Mouse (Mus musculus) NIH3T3 (cell line): ENCODE measurements at regions not wholly inside any gene's neighbourhood (a gene's known extent, or its start where the extent isn't known, plus 50 kb on each side); places are given as distances from the start of the nearest gene placed in this dataset.

Experiments used
- DNase-seq: peaks from one replicate; pipeline ENCODE4 v3.0.0-alpha.2; 2012; ENCODE audit warnings: low read depth

GRCm38 (mm10) chr13:71148491-71149302, 307.1 kb upstream of the Adamts16 start:
- no peak for DNase-seq

- no peak for DNase-seq
These were observed 305.3 kb upstream of the Adamts16 start for GRCm38 (mm10) chr13:71146859-71147443.

GRCm38 (mm10) chr13:71138745-71139312, 297.2 kb upstream of the Adamts16 start:
- no peak for DNase-seq

DNA sequence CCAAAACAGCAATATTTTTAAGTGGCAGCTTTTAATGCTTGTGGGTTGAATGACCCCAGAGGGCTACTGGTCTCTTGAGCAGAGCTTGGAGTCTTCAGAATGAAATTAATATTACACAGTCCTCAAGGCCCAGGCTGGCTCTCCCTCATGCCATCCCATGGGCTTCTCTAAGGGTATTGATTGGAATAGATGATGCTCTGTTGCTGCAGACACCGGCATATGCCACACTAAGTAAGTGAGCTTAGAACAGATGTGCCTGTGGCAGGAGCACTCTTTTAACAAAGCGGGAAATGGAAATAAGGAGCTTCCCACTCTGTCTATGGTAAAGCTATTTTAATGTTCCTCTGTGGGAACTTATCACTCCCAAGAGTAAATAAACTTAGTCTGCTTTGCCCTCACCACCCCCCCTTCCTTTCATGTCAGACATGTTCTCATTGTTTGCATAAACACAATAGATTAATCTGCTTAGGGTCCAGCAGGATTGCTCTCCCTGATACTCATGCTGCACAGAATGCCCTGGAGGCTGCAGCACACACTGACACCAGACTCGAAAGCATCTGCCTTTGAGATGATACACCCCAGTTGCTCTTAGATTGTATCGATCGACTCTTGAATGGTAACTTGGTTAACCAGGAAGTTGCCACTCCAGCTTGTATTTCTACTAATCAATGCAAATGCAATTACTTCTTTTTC, 294.5 kb upstream of the Adamts16 start:
- no peak for DNase-seq

- DNase-seq: peak; percentile 76
These were observed 279.9 kb upstream of the Adamts16 start for GRCm38 (mm10) chr13:71121484-71121883.

- DNase-seq: peak; percentile 17
These were observed 266.6 kb upstream of the Adamts16 start for GRCm38 (mm10) chr13:71108175-71108574.

- peak; percentile 69 for DNase-seq
These were observed 263.7 kb upstream of the Adamts16 start for GRCm38 (mm10) chr13:71105229-71105838.

GRCm38 (mm10) chr13:71104419-71105228, 263.0 kb upstream of the Adamts16 start:
- peak; percentile 9 for DNase-seq

GRCm38 (mm10) chr13:71084301-71084700, 242.7 kb upstream of the Adamts16 start:
- no peak for DNase-seq

- DNase-seq: peak; percentile 2
These were observed 234.3 kb upstream of the Adamts16 start for GRCm38 (mm10) chr13:71075916-71076315.

- DNase-seq: no peak
These were observed 232.4 kb upstream of the Adamts16 start for GRCm38 (mm10) chr13:71074012-71074411.

GRCm38 (mm10) chr13:71068757-71069201, 227.2 kb upstream of the Adamts16 start:
- DNase-seq: no peak

DNA sequence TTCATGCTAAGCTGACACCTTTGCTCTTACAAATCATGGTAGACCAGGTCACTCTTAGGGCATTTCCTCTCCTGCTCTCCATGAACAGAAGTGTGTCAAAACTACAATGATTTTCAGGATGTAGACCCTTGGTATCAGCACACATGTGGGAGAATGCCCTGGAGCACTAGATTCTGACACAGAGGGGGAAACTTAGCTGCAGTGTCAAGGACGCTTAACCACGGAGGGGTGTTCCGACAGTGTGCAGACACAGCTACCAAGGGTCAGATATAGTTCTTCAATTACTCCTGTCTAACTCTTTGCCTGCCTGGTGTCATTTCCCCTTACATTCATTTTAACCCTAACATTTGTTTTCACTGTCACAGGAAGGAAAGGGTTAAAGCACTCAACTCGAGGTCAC, 226.4 kb upstream of the Adamts16 start:
- DNase-seq: no peak

GRCm38 (mm10) chr13:71065568-71065967, 224.0 kb upstream of the Adamts16 start:
- DNase-seq: no peak

GRCm38 (mm10) chr13:71064590-71065307, 223.1 kb upstream of the Adamts16 start:
- no peak for DNase-seq

- no peak for DNase-seq
These were observed 212.0 kb upstream of the Adamts16 start for GRCm38 (mm10) chr13:71053361-71054264.

GRCm38 (mm10) chr13:71050646-71051045, 209.0 kb upstream of the Adamts16 start:
- DNase-seq: no peak

GRCm38 (mm10) chr13:71036000-71036399, 194.4 kb upstream of the Adamts16 start:
- DNase-seq: no peak

- DNase-seq: no peak
These were observed 193.5 kb upstream of the Adamts16 start for GRCm38 (mm10) chr13:71034926-71035687.
